Mouse (Mus musculus) stomach, postnatal 0 days (tissue): ENCODE measurements around the gene Dip2b.

Experiments
- CTCF ChIP-seq: IDR thresholded peaks from 2 replicates; pipeline ENCODE4 v1.5.1; 2016; ENCODE audit warnings: antibody characterized with exemption, low read depth, mild to moderate bottlenecking, moderate library complexity
- EP300 ChIP-seq: optimal IDR thresholded peaks from 2 replicates; pipeline ENCODE3; 2016; ENCODE audit warnings: antibody characterized with exemption

- TF ChIP-seq CTCF (no peak; the same call in 1 of the 2 replicates), EP300 (no peak)
These were observed 687 bp downstream of the Dip2b start for GRCm38 (mm10) chr15:100039001-100039701.
